Mouse (Mus musculus) sigmoid colon, adult 10 weeks (tissue): ENCODE data around the gene Ehbp1. TPM values are rescaled to one million over a fixed set of nuclear protein-coding genes. Genes with fewer than 3 reads are reported as not detected.

Experiments
- polyA plus RNA-seq: library from polyadenylated mRNA; stranded (reverse); fragments of 350-450 nt; fragmentation: Illumina TruSeq; extraction: RNeasy Lipid Tissue Mini Kit (QIAGEN cat#74804); gene quantifications from one replicate; pipeline ENCODE4 v1.2.3, GENCODE M21; 2014; ENCODE audit warnings: low read depth, low replicate concordance

The Ehbp1 gene
- 19.1 TPM for polyA plus RNA-seq

DNA sequence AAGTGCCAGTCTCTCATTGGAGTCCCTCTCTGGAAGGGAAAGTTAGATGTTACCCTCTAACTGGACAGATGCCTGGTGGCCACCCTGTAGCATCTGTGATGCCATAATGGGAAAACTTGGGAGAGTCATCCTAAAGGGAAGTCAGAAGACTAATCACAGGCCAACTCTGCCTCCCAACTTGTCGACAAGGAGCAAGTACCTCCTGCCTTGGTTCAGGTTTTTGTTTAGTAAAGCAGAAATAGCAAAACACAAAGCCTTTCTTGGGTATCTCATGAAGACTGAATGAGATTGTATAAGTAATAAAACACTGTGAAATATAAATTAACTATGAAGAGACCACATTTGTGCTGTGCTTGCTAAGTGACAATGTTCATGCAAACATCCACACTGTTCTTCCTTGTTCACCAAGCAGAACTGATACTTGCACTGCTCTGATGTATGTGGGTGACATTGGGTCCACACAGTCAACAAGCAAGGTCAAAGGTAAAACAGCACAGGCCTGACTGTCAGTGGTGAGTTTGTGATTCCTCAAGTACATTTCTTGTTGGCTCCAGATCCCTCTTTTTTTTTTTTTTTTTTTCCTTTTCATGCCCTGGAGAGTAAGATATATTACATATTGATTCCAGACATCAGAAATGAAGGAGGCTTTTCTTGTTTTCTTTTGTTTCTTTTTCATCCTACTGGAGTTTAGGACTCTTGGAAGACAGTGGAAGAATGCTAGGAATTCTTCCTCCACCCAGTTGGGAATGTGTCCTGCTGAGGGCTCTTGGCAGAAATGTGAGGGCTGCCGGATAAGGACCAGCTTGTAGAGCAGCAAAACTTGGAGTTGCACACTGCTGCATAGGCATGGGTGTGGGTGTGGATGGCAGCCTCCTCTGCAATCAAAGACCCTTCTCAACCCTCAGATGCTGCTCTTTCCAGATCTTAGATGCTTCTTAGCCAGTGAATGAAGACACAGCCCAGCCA lies at the start of gene Ehbp1:
Gene Ehbp1 (minus strand): TSS at position 51 of the 966 bp plus-strand sequence.

DNA sequence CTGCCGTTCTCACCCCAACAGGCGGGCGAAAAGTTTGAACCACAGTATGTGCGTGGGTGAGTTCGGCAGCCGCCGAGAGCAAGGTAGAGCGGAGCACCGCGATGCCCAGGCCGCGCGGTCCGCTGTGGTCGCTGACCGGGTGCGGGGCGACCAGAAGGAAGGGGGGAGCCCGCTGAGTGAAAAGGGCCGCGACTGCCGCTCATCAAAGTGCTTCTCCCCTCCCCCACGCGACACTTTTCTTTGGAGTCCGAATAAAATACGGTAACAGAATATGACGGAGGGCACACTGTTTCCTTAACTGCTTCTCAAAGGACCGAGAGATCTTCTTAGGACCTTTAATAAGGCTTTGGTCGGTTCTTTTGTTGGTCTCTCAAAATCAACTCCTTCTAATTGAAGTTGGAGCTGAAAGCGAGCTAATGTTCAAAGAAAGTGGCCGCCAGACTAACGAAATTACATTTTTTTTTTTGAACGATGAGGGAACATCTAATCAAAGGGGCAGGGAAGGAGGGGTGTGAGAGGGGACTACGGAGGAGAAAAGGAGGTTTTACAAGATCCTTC lies 339.2 kb downstream of the Ehbp1 start, which contains the start of gene Otx1:
Gene Otx1 (minus strand): TSS at position 115 of the 558 bp plus-strand sequence.

Other genes starting within 250 kb of the Ehbp1 start
- gene Tmem17, start 169.8 kb upstream of the Ehbp1 start, polyA plus RNA-seq = 2.6 TPM